Mouse (Mus musculus) limb, embryonic 11.5 days (tissue): ENCODE results near the gene Naa50. TPM values are rescaled to one million over a fixed set of nuclear protein-coding genes. Genes with fewer than 3 reads are reported as not detected.

ENCODE experiments used
- ATAC-seq: fragments of 200-750 bp; cut with Nextera tagmentation; 2 replicates; pipeline ENCODE4 v1.8.0; 2017; ENCODE audit warnings: low read depth; ENCODE audit not compliant: insufficient number of reproducible peaks, low FRiP score, low TSS enrichment
- DNase-seq: peaks from one replicate; pipeline ENCODE4 v3.0.0-alpha.2; 2015; ENCODE audit warnings: low spot score
- H3K27ac ChIP-seq: fragments of 300-500 bp; sonication (generic); replicated peaks from 2 replicates; pipeline ENCODE4 v1.5.1; 2014; ENCODE audit warnings: low read depth, mild to moderate bottlenecking, low read length
- H3K27me3 ChIP-seq: fragments of 300-500 bp; sonication (generic); 2 replicates; pipeline ENCODE4 v1.6.1; 2014; ENCODE audit warnings: mild to moderate bottlenecking, low read length, mixed read lengths; ENCODE audit not compliant: control insufficient read depth, insufficient read depth
- H3K36me3 ChIP-seq: fragments of 300-500 bp; sonication (generic); 2 replicates; pipeline ENCODE4 v1.6.1; 2014; ENCODE audit warnings: mild to moderate bottlenecking, low read length, moderate library complexity, mixed read lengths; ENCODE audit not compliant: control insufficient read depth, insufficient read depth
- H3K4me1 ChIP-seq: fragments of 300-500 bp; sonication (generic); 2 replicates; pipeline ENCODE4 v1.6.1; 2014; ENCODE audit warnings: low read length, mixed read lengths; ENCODE audit not compliant: control insufficient read depth, insufficient read depth
- H3K4me2 ChIP-seq: fragments of 300-500 bp; sonication (generic); 2 replicates; pipeline ENCODE4 v1.6.1; 2014; ENCODE audit warnings: low read depth, mild to moderate bottlenecking, moderate library complexity; ENCODE audit not compliant: severe bottlenecking
- H3K4me3 ChIP-seq: fragments of 300-500 bp; sonication (generic); 2 replicates; pipeline ENCODE4 v1.5.1; 2014; ENCODE audit warnings: low read depth, low read length
- H3K9ac ChIP-seq: fragments of 300-500 bp; sonication (generic); 2 replicates; pipeline ENCODE4 v1.6.1; 2014; ENCODE audit warnings: mild to moderate bottlenecking, low read length
- H3K9me3 ChIP-seq: fragments of 300-500 bp; sonication (generic); 2 replicates; pipeline ENCODE4 v1.6.1; 2016; ENCODE audit warnings: low read length; ENCODE audit not compliant: control insufficient read depth
- WGBS: fragments of 180-500 bp; shearing (Covaris S2); extraction: QIAGEN DNeasy Blood & Tissue Kit; methylation state at CpG from one replicate; pipeline ENCODE4 v1.1.7; 2014; 5-methylcytosine and 5-hydroxymethylcytosine counted together
- polyA plus RNA-seq: library from polyadenylated mRNA; unstranded; fragments of >200 nt; fragmentation: Nextera tagmentation; extraction: Ambion mirVana; gene quantifications from 2 replicates; pipeline ENCODE4 v1.2.1, GENCODE M21; 2014

Gene Naa50
- polyA plus RNA-seq, 1 experiment from 2014 or later: 88.1 TPM

- Histone ChIP-seq H3K4me3 (no peak overlapping the region), H3K36me3 (no peaks in the 10 kb centered on the region), H3K9me3 (no peaks in the 10 kb centered on the region), H3K9ac (no peak overlapping the region), H3K4me1 (no peaks in the 10 kb centered on the region), H3K27ac (no peak overlapping the region), H3K4me2 (no peak overlapping the region), H3K27me3 (no peaks in the 10 kb centered on the region)
- ATAC-seq (no peak), DNase-seq (no peak)
- 86% methylated on average over 2 of the region's 2 CpGs for WGBS
Observed at GRCm38 (mm10) chr16:44163831-44164230, 24.2 kb downstream of the Naa50 start.

- DNase-seq (no peak), ATAC-seq (no peak)
- no peak overlapping the region for H3K27ac ChIP-seq
- no peaks in the 10 kb centered on the region for H3K36me3 ChIP-seq
- H3K4me2 ChIP-seq: no peak overlapping the region
- no peaks in the 10 kb centered on the region for H3K4me1 ChIP-seq
- 53% methylated on average over 3 of the region's 3 CpGs for WGBS
- no peak overlapping the region for H3K4me3 ChIP-seq
- H3K9me3 ChIP-seq: no peaks in the 10 kb centered on the region
- H3K9ac ChIP-seq: no peak overlapping the region
- H3K27me3 ChIP-seq: no peaks in the 10 kb centered on the region
Observed at GRCm38 (mm10) chr16:44165182-44165581, 25.6 kb downstream of the Naa50 start.

GRCm38 (mm10) chr16:44168990-44169389, 29.4 kb downstream of the Naa50 start:
- Histone ChIP-seq H3K27ac (no peak overlapping the region), H3K4me3 (no peak overlapping the region), H3K4me2 (no peak overlapping the region), H3K9ac (no peak overlapping the region), H3K36me3 (no peaks in the 10 kb centered on the region), H3K4me1 (no peaks in the 10 kb centered on the region), H3K9me3 (no peaks in the 10 kb centered on the region), H3K27me3 (no peaks in the 10 kb centered on the region)
- 89% methylated on average over 4 of the region's 4 CpGs for WGBS
- DNase-seq: no peak
- ATAC-seq: no peak

GRCm38 (mm10) chr16:44172297-44173154, 32.9 kb downstream of the Naa50 start:
- Histone ChIP-seq H3K4me1 (peaks cover 3% of the 10 kb centered on the region; the same call in 1 of the 2 replicates), H3K27me3 (no peaks in the 10 kb centered on the region), H3K9ac (peak overlapping the region; percentile 49; the same call in 1 of the 2 replicates), H3K27ac (peak overlapping the region; percentile 82), H3K9me3 (no peaks in the 10 kb centered on the region), H3K4me2 (peak overlapping the region; percentile 64), H3K4me3 (peak overlapping the region; percentile 66), H3K36me3 (no peaks in the 10 kb centered on the region)
- ATAC-seq: peak; percentile 100
- WGBS: under 1% methylated on average over 26 of the region's 26 CpGs
- peak; percentile 98 for DNase-seq

- H3K9me3 ChIP-seq: no peaks in the 10 kb centered on the region
- H3K9ac ChIP-seq: peak within 1 kb of the TSS; percentile 81
- peaks cover 3% of the 10 kb centered on the region; the same call in 1 of the 2 replicates for H3K4me1 ChIP-seq
- H3K4me3 ChIP-seq: peak within 1 kb of the TSS; percentile 66
- peak; percentile 62 for ATAC-seq
- H3K27ac ChIP-seq: peak within 1 kb of the TSS; percentile 82
- under 1% methylated on average over 45 of the region's 77 CpGs for WGBS
- H3K4me2 ChIP-seq: peak within 1 kb of the TSS; percentile 64
- H3K36me3 ChIP-seq: no peaks in the 10 kb centered on the region
- H3K27me3 ChIP-seq: no peaks in the 10 kb centered on the region
- no peak for DNase-seq
Observed at GRCm38 (mm10) chr16:44173155-44173941, 33.7 kb downstream of the Naa50 start, which contains the start of gene Usf3. Usf3 (plus strand) TSS chr16:44173246.

- 27% methylated on average over 7 of the region's 7 CpGs for WGBS
- peak overlapping the region; percentile 40 for H3K4me2 ChIP-seq
- no peak for ATAC-seq
- H3K4me1 ChIP-seq: peaks cover 3% of the 10 kb centered on the region; the same call in 1 of the 2 replicates
- H3K4me3 ChIP-seq: peak overlapping the region; percentile 66
- no peak for DNase-seq
- H3K9ac ChIP-seq: peak overlapping the region; percentile 81
- H3K27me3 ChIP-seq: no peaks in the 10 kb centered on the region
- H3K9me3 ChIP-seq: no peaks in the 10 kb centered on the region
- H3K27ac ChIP-seq: peak overlapping the region; percentile 81; the same call in 1 of the 2 replicates
- H3K36me3 ChIP-seq: no peaks in the 10 kb centered on the region
Observed at GRCm38 (mm10) chr16:44173966-44174530, 34.4 kb downstream of the Naa50 start.

- Histone ChIP-seq H3K36me3 (no peaks in the 10 kb centered on the region), H3K27me3 (no peaks in the 10 kb centered on the region), H3K27ac (no peak overlapping the region), H3K4me1 (peaks cover 3% of the 10 kb centered on the region; the same call in 1 of the 2 replicates), H3K9me3 (no peaks in the 10 kb centered on the region), H3K9ac (no peak overlapping the region), H3K4me3 (no peak overlapping the region), H3K4me2 (no peak overlapping the region)
- ATAC-seq (no peak), DNase-seq (no peak)
- 57% methylated on average over 1 of the region's 1 CpGs for WGBS
Observed at GRCm38 (mm10) chr16:44175001-44175400, 35.4 kb downstream of the Naa50 start.

GRCm38 (mm10) chr16:44176511-44176910, 36.9 kb downstream of the Naa50 start:
- Histone ChIP-seq H3K9ac (no peak overlapping the region), H3K4me2 (no peak overlapping the region), H3K36me3 (0 out of 2 replicates have a peak, but pooled peaks cover 3% of the 10 kb centered on the region), H3K9me3 (no peaks in the 10 kb centered on the region), H3K4me1 (peaks cover 3% of the 10 kb centered on the region; the same call in 1 of the 2 replicates), H3K27ac (no peak overlapping the region), H3K27me3 (no peaks in the 10 kb centered on the region), H3K4me3 (no peak overlapping the region)
- ATAC-seq (no peak), DNase-seq (no peak)
- 95% methylated on average over 2 of the region's 2 CpGs for WGBS
